Mouse (Mus musculus): ENCODE results near the gene Pum2. TPM values are rescaled to one million over a fixed set of nuclear protein-coding genes. Genes with fewer than 3 reads are reported as not detected.
"Not testable (repeated sequence)": the region's sequence is repeated elsewhere in the genome, so short reads cannot be mapped to it uniquely, and the experiment has no call there.

Gene Pum2
- total and polyA plus RNA-seq, 2 experiments, result 18.0 to 43.0 TPM

- TF ChIP-seq POLR2A (IDR thresholded peaks at IDR 0.05; ENCODE audit: extremely low read depth, insufficient read depth, low read length), result no peak
- no peak for TF ChIP-seq CTCF (IDR thresholded peaks at IDR 0.05; ENCODE audit: low read depth, low read length)
- no peak overlapping the region for H3K9ac ChIP-seq (ENCODE audit: low read depth, low read length)
- DNase-seq (ENCODE audit: extremely low read depth, low read depth, low spot score), result no peak
- 63% methylated on average over 1 of the region's 1 CpGs for WGBS
- no peak overlapping the region for H3K4me3 ChIP-seq (ENCODE audit: insufficient read depth, low read depth, low read length)
- H3K27me3 ChIP-seq (ENCODE audit: control insufficient read depth, insufficient read depth, low read length), result no peaks in the 10 kb centered on the region
- H3K4me1 ChIP-seq (ENCODE audit: control insufficient read depth, insufficient read depth, low read length), result no peaks in the 10 kb centered on the region
- H3K79me2 ChIP-seq (ENCODE audit: control insufficient read depth, insufficient read depth, low read length), result peaks cover 24% of the 10 kb centered on the region
- H3K27ac ChIP-seq (replicated peaks; ENCODE audit: insufficient read depth, low read depth, low read length), result no peak overlapping the region
- H3K36me3 ChIP-seq (ENCODE audit: control insufficient read depth, insufficient read depth, low read length), result no peaks in the 10 kb centered on the region
These were observed 10.3 kb downstream of the Pum2 start for GRCm38 (mm10) chr12:8684200-8684599.

- 76% methylated on average over 3 of the region's 3 CpGs for WGBS
- Histone ChIP-seq H3K27me3 (ENCODE audit: control insufficient read depth, insufficient read depth, low read length) (no peaks in the 10 kb centered on the region), H3K79me2 (ENCODE audit: control insufficient read depth, insufficient read depth, low read length) (peaks cover 21% of the 10 kb centered on the region), H3K4me1 (ENCODE audit: control insufficient read depth, insufficient read depth, low read length) (no peaks in the 10 kb centered on the region), H3K27ac (replicated peaks; ENCODE audit: insufficient read depth, low read depth, low read length) (no peak overlapping the region), H3K4me3 (ENCODE audit: insufficient read depth, low read depth, low read length) (no peak overlapping the region), H3K9ac (ENCODE audit: low read depth, low read length) (no peak overlapping the region), H3K36me3 (ENCODE audit: control insufficient read depth, insufficient read depth, low read length) (no peaks in the 10 kb centered on the region)
- TF ChIP-seq POLR2A (IDR thresholded peaks at IDR 0.05; ENCODE audit: extremely low read depth, insufficient read depth, low read length), result no peak
- no peak for TF ChIP-seq CTCF (IDR thresholded peaks at IDR 0.05; ENCODE audit: low read depth, low read length)
- no peak for DNase-seq (ENCODE audit: extremely low read depth, low read depth, low spot score)
These were observed 11.1 kb downstream of the Pum2 start for GRCm38 (mm10) chr12:8685036-8685435.

DNA sequence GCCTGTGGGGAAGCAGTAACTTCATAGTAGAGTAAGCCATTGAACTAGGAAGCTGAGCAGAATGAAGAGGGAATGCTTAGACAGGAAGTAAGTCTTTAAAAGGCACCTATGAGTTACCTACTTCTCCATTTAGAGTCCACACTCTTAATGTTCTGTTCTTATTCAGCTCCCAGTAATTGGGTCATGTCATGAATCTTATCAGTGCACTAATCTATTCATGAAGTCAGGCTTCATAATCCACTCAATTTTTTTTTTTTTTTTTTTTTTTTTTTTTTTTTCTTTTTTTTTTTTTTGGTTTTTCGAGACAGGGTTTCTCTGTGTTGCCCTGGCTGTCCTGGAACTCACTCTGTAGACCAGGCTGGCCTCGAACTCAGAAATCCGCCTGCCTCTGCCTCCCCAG lies 15.9 kb downstream of the Pum2 start:
- H3K4me1 ChIP-seq (ENCODE audit: control insufficient read depth, insufficient read depth, low read length); H3K36me3 ChIP-seq (ENCODE audit: control insufficient read depth, insufficient read depth, low read length); H3K27me3 ChIP-seq (ENCODE audit: control insufficient read depth, insufficient read depth, low read length); H3K9ac ChIP-seq (ENCODE audit: low read depth, low read length); DNase-seq (ENCODE audit: extremely low read depth, low read depth, low spot score); H3K27ac ChIP-seq (replicated peaks; ENCODE audit: insufficient read depth, low read depth, low read length); H3K4me3 ChIP-seq (ENCODE audit: insufficient read depth, low read depth, low read length): not testable (repeated sequence)
- WGBS, result 85% methylated on average over 3 of the region's 3 CpGs
- H3K79me2 ChIP-seq (ENCODE audit: control insufficient read depth, insufficient read depth, low read length), result peaks cover 24% of the 10 kb centered on the region

GRCm38 (mm10) chr12:8698895-8699294 lies 25.0 kb downstream of the Pum2 start:
- H3K27ac ChIP-seq (replicated peaks; ENCODE audit: insufficient read depth, low read depth, low read length), result no peak overlapping the region
- peak; percentile 56 for DNase-seq (ENCODE audit: extremely low read depth, low read depth, low spot score)

GRCm38 (mm10) chr12:8703988-8704387 lies 30.1 kb downstream of the Pum2 start:
- TF ChIP-seq CTCF (IDR thresholded peaks at IDR 0.05; ENCODE audit: low read depth, low read length) (no peak), POLR2A (IDR thresholded peaks at IDR 0.05; ENCODE audit: extremely low read depth, insufficient read depth, low read length) (no peak)
- 85% methylated on average over 1 of the region's 1 CpGs for WGBS

More at GRCm38 (mm10) chr12:8698895-8699294, 25.0 kb downstream of the Pum2 start:
- peak; percentile 71 for TF ChIP-seq CTCF (IDR thresholded peaks at IDR 0.05; ENCODE audit: low read depth, low read length)
- no peak for TF ChIP-seq POLR2A (IDR thresholded peaks at IDR 0.05; ENCODE audit: extremely low read depth, insufficient read depth, low read length)
- peaks cover 9% of the 10 kb centered on the region for H3K36me3 ChIP-seq (ENCODE audit: control insufficient read depth, insufficient read depth, low read length)
- WGBS, result 35% methylated on average over 2 of the region's 2 CpGs
- no peak overlapping the region for H3K4me3 ChIP-seq (ENCODE audit: insufficient read depth, low read depth, low read length)
- H3K27me3 ChIP-seq (ENCODE audit: control insufficient read depth, insufficient read depth, low read length), result no peaks in the 10 kb centered on the region
- H3K79me2 ChIP-seq (ENCODE audit: control insufficient read depth, insufficient read depth, low read length), result peaks cover 5% of the 10 kb centered on the region; the same call in 1 of the 2 replicates
- no peaks in the 10 kb centered on the region; the same call in 1 of the 2 replicates for H3K4me1 ChIP-seq (ENCODE audit: control insufficient read depth, insufficient read depth, low read length)
- no peak overlapping the region for H3K9ac ChIP-seq (ENCODE audit: low read depth, low read length)

GRCm38 (mm10) chr12:8708876-8709275 lies 34.9 kb downstream of the Pum2 start:
- Histone ChIP-seq H3K36me3 (ENCODE audit: control insufficient read depth, insufficient read depth, low read length) (peaks cover 26% of the 10 kb centered on the region), H3K79me2 (ENCODE audit: control insufficient read depth, insufficient read depth, low read length) (no peaks in the 10 kb centered on the region; the same call in 1 of the 2 replicates), H3K4me1 (ENCODE audit: control insufficient read depth, insufficient read depth, low read length) (no peaks in the 10 kb centered on the region), H3K27me3 (ENCODE audit: control insufficient read depth, insufficient read depth, low read length) (no peaks in the 10 kb centered on the region), H3K27ac (replicated peaks; ENCODE audit: insufficient read depth, low read depth, low read length) (no peak overlapping the region), H3K4me3 (ENCODE audit: insufficient read depth, low read depth, low read length) (no peak overlapping the region), H3K9ac (ENCODE audit: low read depth, low read length) (no peak overlapping the region)
- peak; percentile 19 for DNase-seq (ENCODE audit: extremely low read depth, low read depth, low spot score)
- 57% methylated on average over 2 of the region's 2 CpGs for WGBS
- TF ChIP-seq CTCF (IDR thresholded peaks at IDR 0.05; ENCODE audit: low read depth, low read length), result no peak
- TF ChIP-seq POLR2A (IDR thresholded peaks at IDR 0.05; ENCODE audit: extremely low read depth, insufficient read depth, low read length), result no peak

More at GRCm38 (mm10) chr12:8703988-8704387, 30.1 kb downstream of the Pum2 start:
- H3K36me3 ChIP-seq (ENCODE audit: control insufficient read depth, insufficient read depth, low read length), result peaks cover 23% of the 10 kb centered on the region
- no peak for DNase-seq (ENCODE audit: extremely low read depth, low read depth, low spot score)
- H3K4me1 ChIP-seq (ENCODE audit: control insufficient read depth, insufficient read depth, low read length), result no peaks in the 10 kb centered on the region
- no peak overlapping the region for H3K27ac ChIP-seq (replicated peaks; ENCODE audit: insufficient read depth, low read depth, low read length)
- no peaks in the 10 kb centered on the region for H3K27me3 ChIP-seq (ENCODE audit: control insufficient read depth, insufficient read depth, low read length)
- no peak overlapping the region for H3K9ac ChIP-seq (ENCODE audit: low read depth, low read length)
- H3K4me3 ChIP-seq (ENCODE audit: insufficient read depth, low read depth, low read length), result no peak overlapping the region
- H3K79me2 ChIP-seq (ENCODE audit: control insufficient read depth, insufficient read depth, low read length), result no peaks in the 10 kb centered on the region; the same call in 1 of the 2 replicates
